Mouse (Mus musculus): Measurements from ENCODE around the gene Gns.

Gns gene

DNA sequence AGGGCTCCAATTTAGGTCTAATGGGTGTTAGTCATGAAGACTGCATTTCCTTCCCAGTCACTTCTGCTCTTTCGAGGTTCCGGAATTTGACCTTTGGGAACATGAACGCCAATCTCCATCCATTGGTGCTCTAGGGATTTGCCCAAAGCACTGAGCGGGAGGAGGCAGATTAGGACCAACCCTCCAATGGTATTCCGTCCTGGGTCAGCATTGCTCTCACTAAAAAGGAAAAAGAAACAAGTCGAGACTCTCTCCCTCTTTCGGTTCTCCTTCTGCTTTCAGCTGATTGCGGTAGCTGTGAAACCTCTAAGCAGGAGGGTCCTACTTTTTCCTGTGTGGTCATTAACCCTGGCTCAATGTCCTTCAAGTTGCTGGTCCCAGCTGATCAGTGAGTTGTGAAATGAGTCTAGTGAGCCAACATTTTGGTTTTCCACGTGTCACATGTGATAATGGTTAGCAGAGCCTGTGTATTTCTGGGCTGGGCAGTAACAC is 937 bp downstream of the Gns start:
- no peak for DNase-seq (ENCODE audit: low spot score in 2 of 2)

DNA sequence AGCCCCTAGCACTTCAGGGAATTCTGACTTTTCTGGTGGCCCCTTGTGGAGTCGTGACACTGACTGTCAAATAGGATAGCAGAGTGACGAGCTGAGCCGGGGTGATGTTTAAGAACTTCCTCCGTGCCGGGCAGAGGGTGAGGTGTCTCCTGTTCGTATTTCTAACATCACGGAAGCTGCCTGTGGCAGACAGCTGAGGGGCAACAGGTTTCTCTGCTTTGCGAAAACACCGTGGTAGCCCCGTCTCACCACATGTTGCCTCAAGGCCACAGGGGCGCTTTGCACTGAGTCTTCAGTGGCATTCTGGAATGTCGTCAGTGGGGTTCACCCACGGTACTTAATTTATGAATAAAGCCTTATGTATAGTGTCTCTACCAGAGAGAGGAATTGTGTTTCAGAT is 2.4 kb downstream of the Gns start:
- DNase-seq (ENCODE audit: low spot score in 2 of 2) = no peak

DNA sequence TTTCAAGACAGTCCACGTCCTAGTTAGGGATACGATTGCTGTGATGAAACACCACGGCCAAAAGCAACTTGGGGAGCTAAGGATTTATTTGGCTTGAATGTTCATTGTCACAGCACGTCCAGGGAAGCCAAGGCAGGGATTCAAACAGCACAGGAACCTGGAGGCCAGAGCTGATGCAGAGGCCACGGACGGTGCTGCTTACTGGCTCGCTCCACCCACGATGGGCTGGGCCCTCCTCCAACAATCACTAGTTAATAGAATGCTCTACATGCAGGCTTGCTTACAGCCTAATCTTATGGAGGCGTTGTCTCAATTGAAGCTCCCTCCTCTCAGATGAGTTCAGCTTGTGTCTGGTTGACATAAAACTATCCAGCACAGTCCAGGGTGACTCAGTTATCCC is 2.9 kb downstream of the Gns start:
- DNase-seq (ENCODE audit: low spot score in 2 of 2) = no peak

DNA sequence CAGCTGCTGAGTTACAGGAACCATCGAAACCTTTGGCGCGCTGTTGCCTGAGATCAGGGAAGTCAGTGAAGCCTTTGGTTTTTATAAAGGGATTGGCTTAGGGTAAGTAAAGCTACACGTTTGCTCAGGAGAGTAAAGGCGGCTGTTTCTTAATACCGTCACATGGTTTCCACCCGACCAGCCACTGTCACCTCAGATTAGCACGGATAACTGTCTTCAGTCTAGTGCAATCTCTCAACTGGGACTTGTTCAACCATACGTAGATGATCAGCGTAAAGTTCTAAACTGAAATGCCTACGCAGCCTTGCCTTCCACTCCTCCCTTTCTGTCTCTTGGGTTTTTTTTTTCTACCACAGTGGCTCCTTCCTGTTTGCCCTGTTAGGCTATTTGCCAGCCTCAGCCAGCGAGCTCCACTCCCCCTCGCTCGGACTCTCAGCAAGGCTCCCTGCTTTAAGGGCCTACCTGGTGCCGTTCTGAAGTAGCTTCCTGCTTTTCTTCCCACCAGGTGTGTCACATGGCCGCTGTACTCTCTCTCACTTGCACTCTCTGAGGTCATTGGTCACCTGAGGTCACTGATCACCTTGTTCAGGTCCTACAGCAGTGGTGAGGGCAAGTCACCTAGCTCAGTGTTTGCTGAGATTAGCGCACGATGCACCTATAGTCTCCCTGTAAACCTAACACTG is 4.0 kb downstream of the Gns start:
- no peak for DNase-seq (ENCODE audit: low spot score in 2 of 2)

DNA sequence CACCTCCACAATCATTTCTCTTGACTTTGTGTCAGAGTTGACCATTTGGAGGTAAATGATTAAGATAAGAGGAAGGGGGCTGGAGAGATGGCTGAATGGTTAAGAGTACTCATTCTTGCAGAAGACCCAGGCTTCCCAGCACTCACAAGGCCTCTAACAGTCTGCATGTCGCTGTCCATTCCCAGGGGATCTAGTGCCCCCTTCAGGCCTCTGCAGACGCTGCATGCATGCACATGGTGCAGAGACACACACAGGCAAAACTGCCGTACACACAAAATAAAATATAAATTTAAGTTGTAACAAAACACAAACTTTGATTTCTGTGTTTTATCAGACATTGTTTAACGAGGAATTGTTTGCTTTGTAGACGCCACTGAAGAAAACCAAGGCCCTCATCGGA is 5.9 kb downstream of the Gns start:
- DNase-seq (ENCODE audit: low spot score in 2 of 2) = no peak

DNA sequence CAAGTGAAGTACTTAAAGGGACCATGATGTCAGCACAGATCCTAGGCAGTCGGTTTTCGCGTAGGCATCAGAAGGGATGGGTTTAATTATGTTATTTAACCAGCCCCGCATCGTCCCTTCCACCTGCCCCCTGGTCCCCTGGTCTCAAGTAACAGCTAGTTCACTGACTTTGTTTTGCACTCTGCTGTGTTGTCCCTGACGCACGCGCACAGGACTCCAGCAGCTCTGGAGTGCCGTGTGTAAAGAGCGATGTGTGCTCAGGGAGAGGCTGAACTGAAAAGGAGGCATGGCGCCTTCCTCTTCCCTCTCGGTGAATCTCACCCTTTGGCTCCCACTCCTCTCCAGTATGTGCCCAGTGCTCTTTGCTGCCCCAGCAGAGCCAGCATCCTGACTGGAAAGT is 9.1 kb downstream of the Gns start:
- no peak for DNase-seq (ENCODE audit: low spot score in 2 of 2)

DNA sequence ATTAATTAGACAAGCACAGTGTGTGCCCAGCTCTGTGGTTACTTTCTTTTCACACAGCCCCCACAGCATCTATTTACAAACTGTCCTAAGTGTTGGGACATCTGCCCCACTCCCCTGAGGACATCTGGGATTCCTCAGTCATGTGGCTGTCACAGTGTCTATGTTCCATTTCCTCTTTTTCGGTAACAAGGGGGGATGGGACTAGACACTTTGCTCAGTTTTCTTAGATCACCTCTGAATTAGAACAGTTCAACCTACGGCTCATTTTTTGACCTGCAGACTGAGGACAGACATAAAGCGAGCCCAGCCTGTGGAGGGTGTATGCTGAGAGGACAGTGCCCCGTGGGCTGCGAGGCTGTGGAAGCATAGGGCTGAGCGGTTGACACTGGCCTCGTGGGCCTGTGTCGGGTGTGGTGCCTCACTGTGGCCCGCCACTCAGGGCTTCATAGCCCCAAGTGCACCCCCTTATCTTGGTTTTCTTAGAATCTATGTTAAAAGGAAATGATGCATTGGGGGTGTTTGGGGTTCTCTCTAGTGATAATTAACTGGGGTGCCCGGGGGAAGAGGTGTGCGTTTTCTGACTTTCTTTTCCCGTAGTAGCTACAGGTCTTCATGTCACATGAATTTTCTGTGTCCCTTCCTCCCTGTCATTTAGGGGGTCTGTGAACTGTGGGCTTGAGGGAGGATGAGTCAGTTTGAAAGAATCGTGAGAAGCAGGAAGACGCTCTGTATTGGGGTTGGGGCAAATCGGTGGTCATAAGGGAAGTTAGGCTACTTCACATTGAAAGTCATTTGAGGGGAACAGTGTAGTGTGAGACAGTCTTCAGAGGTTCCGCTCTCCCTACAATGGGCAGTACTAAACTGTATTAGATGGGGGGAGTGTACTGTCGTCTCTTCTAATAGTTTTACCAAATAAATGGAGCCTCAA is 10.1 kb downstream of the Gns start:
- no peak for DNase-seq (ENCODE audit: low spot score in 2 of 2)

DNA sequence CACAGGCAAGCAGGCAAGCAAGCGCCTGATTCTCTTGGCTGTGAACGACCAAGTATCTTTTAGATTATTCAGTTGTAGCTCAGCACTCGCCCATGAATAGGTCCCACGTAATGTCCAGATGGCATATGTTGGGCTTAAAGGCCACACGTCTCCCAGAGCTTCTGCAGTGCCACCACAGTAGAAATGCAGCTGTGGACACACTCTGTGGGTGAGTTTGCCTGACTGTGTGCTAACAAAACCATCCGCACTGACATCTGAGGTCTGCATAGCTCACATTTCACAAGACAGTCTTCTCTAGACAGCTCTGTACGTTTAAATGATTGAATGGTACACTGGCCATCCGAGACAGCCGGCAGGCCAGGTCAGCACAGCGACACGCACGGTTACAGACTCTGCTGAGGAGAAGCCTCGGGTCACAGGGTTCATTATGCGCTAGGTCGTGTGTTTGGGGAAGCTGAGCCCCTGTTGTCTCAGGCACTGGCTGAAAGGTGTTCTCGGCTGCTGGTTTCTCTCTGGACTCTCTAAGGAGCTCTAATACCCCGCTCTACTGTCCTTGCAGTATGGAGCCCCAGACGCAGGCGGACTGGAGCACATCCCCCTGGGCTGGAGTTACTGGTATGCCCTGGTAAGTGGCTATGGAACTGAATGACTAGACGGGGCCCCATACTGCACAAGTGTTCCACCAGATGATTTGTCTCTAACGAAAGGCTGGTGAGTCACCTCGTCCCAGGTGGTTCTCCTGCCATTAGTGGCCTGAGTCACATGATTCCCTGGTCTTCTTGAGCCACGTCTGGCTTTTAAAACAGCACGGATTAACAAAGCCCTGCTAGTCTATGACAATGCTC is 11.0 kb downstream of the Gns start:
- DNase-seq (ENCODE audit: low spot score in 2 of 2) = no peak

DNA sequence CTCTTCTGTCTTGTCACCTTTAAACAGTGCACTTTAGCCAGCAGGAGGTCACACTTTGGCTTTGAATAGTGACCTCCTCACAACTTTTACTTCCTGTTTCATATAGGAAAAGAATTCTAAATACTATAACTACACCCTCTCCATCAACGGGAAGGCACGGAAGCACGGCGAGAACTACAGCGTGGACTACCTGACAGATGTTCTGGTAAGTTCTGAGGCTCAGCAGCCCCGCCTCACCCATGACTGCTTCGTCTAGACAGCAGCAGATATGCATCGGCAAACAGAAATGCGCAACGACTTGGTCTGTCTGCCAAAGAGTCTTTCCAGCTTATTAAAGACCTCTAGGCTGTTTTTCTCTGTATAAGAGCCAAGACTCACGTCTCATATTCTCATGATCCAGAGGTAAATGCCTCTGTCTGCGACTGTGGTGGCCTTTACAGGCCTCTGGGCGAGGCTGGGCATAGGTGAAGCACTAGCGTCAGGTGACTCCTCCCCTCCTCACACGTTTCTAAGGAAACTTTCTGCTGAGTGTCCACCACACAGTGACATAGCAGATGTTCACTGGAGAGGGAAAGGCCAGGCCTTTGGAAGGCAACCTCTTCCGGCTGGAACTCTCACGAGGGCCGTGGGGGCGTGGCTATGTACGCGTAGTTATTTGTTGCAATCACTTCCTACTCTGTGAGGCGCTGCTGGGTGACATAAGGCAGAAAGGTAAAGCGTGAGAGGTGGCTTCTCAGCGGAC is 11.8 kb downstream of the Gns start:
- DNase-seq (ENCODE audit: low spot score in 2 of 2) = no peak

DNA sequence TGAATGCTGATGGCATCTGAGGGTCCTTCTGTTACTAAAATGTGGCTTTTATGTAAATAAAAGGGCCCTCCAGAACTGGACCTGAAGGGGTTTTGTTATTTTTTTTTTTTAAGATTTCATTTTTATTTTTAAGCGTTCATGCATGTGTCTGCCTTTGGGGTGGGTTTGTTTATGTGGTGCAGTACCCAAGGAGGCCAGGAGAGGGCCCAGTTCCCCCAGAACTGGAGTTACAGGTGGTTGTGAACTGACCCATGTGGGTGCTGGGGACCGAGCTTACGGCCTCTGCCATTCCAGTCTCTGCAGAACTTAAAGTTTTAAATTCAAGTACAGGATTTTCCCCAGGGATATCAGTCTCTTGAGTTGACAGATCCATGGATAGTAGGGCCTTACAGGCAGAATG is 14.5 kb downstream of the Gns start:
- no peak for DNase-seq (ENCODE audit: low spot score in 2 of 2)

DNA sequence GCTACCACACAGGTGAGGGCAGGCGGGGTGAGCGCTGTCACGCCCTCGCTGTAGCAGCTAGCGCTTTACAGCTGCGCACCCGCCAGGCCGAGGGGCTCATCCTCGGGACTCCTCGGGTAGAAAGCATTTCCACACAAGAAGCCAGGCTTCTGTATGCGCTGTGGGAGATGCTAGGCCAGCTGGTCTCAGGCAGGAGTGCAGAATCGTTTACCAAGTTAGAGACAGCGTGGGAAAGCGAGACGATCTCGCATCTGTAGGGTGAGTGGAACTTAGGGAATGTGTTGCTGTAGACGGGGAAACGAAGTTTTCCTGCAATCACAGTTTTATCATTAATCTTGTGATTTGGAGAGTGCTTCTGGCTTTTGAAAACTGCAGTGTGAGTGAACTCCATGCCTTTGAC is 16.4 kb downstream of the Gns start:
- DNase-seq (ENCODE audit: low spot score in 2 of 2) = no peak

DNA sequence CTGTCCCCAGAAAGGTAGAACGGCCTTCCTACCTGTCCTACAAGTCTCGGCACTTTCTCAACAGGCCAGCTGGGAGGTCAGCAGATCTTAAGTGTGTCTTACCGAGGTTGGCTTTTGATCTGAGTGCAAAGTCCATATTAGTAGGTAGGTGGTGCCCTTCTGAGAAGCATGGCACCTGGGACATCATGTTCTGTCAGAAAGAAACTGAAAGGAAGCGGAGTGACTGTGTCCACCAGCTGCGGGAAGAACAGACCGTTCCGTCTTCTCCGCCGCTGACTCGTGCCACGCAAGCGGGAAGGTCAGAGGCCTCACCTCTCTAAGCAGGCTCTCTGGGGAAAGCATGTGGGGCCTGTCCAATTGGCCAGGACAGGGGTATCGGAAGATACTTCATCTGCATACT is 19.8 kb downstream of the Gns start:
- no peak for DNase-seq (ENCODE audit: low spot score in 2 of 2)

DNA sequence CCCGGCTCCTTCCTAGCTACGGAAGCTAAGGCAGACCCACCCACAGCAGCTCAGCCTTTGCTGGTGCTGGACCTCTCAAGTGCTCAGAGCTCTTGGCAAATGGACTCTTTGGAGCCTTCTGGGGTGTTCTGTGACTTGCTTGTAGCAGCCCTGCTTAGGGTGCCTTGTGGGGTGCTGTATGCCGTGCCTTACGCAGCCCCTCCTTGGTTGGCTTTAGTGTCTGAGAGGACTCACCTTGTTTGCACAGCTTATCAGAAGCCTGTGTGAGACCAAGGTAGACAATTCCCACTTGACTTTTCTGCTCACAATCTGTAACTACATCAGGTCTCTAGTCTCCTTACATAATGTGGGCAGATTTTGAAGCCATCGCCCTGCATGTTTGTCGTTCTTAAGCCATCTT is 20.8 kb downstream of the Gns start:
- no peak for DNase-seq (ENCODE audit: low spot score in 2 of 2)

DNA sequence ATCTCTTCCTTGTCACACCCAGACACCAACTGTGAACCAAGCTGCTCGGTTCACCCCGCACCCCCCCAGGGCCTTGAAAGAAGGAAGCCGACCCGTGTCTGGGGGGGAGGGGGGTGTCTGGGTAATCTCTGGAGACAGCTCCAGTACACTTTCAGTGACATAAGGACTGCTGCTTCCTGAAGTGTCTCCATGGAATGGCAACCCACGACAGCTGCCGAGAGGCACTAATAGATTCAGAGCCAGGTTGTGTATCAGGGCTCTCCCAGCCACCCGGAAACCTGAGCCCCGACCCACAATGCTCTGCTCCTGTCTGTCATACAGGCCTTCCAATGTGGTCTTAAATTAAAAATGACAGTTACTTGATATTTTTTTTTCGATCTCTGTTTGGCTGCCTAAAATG is 21.5 kb downstream of the Gns start:
- no peak for DNase-seq (ENCODE audit: low spot score in 2 of 2)

DNA sequence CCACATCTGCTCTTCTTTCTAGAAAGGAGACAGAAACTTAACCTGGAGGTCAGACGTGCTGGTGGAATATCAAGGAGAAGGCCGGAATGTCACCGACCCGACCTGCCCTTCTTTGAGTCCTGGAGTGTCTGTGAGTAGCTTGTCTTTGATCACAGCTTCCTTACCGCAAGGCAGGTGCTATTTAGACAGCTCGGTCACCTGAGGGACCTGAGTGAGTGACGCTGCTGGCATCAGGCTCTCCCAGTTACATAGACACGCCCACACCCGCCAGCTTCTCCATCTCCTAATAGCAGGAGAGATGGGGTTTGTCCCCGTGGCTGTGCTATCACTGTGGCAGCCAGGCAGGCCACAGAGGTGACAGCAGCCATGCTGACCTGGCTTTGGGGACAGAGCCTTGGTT is 25.7 kb downstream of the Gns start:
- DNase-seq (ENCODE audit: low spot score in 2 of 2) = no peak

DNA sequence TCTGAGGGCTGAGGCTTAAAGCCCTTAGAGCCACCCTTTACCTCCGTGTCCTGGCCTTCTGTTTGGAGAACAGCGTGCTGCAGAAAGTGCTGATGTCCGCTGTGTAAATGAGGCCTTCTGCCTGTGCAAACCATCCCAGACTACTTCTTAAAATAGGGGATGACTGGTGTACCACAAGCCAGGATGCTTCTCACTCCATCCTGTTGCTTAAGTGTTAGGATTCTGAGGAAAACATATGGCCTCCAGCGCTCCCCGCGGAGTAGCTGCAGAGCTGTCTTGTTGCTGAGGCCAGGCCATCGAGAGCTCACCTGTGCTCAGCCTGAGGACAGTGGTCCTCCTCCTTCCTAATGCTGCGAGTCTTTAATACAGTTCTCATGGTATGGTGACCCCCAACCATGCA is 27.0 kb downstream of the Gns start:
- no peak for DNase-seq (ENCODE audit: low spot score in 2 of 2)

DNA sequence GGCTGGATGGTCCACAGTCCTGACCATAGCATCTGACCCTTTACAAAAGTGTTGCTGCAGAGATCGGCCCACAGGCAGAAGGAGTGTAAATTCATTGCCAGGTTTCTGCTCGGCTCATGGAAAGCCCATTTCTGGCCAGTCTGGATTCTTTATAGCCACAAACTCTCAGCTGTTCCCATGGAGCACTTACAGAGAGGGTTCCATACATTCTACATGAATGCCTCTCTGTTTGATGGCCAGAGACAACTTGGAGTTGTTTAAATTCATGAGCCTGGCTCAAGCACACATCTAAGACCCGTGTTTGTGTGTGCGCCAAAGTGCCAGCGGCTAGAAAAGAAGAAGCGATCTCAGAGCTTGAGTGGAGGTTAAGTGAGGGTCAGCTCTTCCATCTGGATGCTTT is 29.4 kb downstream of the Gns start:
- DNase-seq (ENCODE audit: low spot score in 2 of 2) = no peak

DNA sequence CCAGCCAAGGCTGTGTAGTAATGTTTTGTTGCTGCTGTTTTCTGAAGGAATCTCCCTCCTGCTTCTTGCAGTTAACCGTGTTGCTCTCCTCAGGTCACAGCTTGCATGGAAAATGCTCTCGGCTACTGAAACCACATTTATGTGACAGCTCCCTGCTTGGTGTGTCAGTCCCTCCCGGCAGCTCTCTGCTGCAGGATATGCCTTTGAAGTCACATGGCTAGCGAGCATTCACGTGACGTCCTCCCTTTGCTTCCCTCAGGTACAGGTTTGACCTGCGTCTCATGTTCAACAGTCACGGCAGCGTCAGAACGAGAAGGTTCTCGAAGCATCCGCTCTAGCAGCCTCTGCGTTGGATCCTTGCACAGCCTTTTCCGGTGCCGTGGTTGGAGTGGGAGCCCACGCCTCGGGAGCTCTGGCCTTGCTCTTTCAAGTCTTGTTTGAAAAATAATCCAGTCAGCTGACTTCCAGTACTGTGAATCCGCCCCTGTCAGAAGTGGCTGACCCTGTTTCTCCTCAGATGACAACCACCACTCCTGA is 30.0 kb downstream of the Gns start:
- no peak for DNase-seq (ENCODE audit: low spot score in 2 of 2)

DNA sequence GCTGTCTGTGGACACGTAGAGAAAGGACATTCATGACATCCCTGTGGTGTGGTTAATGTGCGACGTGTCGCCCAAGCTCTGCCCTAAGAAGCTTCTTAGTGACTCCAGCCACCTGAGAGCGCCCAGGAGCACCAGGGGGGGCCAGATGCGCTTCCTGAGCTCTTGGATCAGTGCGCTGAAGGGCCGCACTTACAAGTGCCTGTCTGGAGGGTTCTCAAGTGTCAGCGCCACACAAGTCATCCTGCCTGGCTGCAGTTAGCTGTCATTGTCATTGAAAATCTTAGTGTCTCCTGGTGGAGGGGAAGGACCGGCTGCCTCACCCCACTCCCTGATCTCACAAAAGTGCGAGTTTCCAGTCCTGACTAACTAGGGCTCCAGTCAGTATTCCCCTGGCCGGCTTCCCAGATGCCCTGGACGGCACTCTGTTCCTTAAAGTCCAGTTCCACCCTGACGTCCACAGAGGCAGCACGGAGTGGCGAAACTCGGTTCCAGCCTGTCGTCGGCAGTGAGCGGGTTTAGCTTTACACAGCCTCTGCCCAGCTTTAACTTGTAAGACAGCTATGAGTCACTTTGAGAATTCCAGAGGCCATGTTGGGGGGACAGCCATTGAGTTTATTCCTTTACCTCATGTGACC is 30.8 kb downstream of the Gns start:
- no peak for DNase-seq (ENCODE audit: low spot score in 2 of 2)

DNA sequence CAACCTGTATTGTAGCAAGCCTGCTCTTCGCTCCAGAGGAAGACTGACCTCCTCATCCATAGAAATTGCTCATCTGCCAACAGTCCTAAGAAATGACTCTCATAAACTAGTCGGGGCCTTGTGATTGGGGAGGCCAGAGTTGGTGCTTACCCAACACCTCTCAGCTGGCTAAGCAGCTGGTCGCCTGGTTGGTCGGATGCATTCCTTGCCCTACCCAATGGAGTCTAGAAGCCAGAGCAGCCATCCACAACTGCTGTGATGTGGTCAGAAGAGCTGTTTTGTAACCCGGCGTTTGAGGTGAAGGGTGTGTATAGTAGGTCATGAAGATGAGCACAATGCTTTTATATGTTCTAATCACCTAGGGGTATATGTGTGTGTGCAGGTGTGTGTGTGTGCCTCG is 33.7 kb downstream of the Gns start:
- no peak for DNase-seq (ENCODE audit: low spot score in 2 of 2)

DNA sequence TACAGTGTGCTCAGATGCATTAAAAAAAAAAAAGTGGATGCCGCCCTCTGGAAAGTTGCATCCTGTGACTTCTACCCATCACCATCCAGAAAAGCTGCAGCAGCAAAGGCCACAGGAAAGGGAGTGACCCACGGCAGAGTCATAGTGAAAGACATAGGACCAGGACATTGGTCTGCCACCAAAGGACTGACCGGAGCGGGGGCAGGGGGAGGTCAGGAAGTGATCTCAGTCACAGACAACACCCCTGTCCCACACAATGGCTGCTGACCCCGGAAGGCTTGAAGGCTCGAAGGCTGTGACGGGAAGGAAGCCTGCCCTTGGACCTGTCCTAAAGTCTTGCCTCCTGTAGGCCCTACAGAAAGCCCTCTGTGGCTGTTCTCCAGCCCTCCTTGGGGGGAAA is 36.1 kb downstream of the Gns start:
- DNase-seq (ENCODE audit: low spot score in 2 of 2) = no peak
